ENCODE assay signal across 8 mouse cellular contexts in the genomic region with DNA sequence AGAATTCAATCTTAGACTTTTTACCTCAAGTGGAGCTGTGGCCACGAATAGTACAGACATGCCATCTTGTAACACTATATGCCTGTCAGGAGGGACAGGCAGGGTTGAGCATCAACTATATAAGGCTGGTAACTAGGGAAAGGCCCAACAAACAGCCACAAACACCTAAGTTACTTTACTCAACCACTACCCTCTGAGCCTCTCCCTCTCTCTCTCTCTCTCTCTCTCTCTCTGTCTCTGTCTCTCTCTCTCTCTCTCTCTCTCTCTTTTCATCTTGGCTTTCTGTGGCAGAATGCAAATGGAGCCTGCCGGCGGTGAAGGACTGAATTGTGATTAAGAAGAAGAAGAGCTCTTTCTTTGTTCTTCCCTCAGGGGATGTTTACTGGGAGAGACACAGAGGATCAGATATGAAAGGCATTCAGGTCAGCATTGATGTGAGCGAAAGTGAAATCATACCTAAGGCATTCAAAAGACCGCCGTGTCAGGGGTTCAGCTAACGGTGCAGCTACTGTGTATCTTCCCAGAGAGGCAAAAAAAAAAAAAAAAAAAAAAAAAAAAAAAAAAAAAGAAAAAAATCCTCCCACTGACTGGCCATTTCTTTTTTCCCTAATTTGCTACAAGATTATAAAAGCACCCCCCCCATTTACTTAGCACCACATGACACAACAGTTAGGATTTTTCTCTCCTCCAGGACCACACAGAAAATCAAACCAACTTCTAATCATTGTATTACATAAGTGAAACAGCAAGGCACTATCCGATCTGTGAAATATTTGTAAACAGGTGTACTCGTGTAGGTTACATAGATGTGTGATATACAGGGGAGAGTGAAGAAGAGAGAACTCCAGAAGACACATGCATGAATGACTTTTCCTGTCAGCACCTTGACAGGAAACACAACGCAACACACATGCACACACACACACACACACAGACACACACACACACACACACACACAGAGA. TPM values are rescaled to one million over a fixed set of nuclear protein-coding genes. Genes with fewer than 3 reads are reported as not detected.
DNase-seq lines count a peak whose midpoint lies in the region; ATAC-seq and TF ChIP-seq lines count a peak whose summit lies in the region.

No protein-coding gene starts in this region.

- H3K79me2 ChIP-seq in liver, adult 2 months (ENCODE audit: control insufficient read depth, insufficient read depth, low read length) = no peaks in the 10 kb centered on the region; the same call in 1 of the 2 replicates

- peaks cover 1% of the 10 kb centered on the region; the same call in 1 of the 2 replicates for H3K27me3 ChIP-seq in liver, adult 2 months (ENCODE audit: control insufficient read depth, insufficient read depth, low read length)
- 0 out of 2 replicates have a peak, but pooled peaks cover 2% of the 10 kb centered on the region for H3K27me3 ChIP-seq in liver, postnatal 0 days (ENCODE audit: insufficient read depth, low read length)
- peaks cover 9% of the 10 kb centered on the region; the same call in 1 of the 2 replicates for H3K27me3 ChIP-seq in embryonic facial prominence, embryonic 14.5 days (replicated peaks; ENCODE audit: control insufficient read depth, insufficient read depth, low read length)
- H3K27me3 ChIP-seq in intestine, embryonic 14.5 days (replicated peaks; ENCODE audit: control insufficient read depth, insufficient read depth, low read length) = peaks cover 11% of the 10 kb centered on the region

- no peaks in the 10 kb centered on the region; the same call in 1 of the 2 replicates for H3K4me1 ChIP-seq in liver, adult 2 months (ENCODE audit: control insufficient read depth, insufficient read depth, low read length)
- peaks cover 26% of the 10 kb centered on the region for H3K4me1 ChIP-seq in liver, postnatal 0 days (ENCODE audit: insufficient read depth)
- peaks cover 31% of the 10 kb centered on the region for H3K4me1 ChIP-seq in embryonic facial prominence, embryonic 14.5 days (ENCODE audit: control insufficient read depth, insufficient read depth, low read length)
- H3K4me1 ChIP-seq in intestine, embryonic 14.5 days (replicated peaks; ENCODE audit: control insufficient read depth, insufficient read depth, low read length) = peaks cover 5% of the 10 kb centered on the region; the same call in 1 of the 2 replicates

- 25% methylated on average over 10 of the region's 10 CpGs for WGBS in liver, adult 2 months
- WGBS in liver, postnatal 0 days (ENCODE audit: insufficient replicate concordance) = 44% methylated on average over 10 of the region's 10 CpGs
- WGBS in embryonic facial prominence, embryonic 14.5 days = 23% methylated on average over 10 of the region's 10 CpGs
- WGBS in intestine, embryonic 14.5 days = 36% methylated on average over 10 of the region's 10 CpGs

- no peak for TF ChIP-seq EP300 in liver, postnatal 0 days (IDR thresholded peaks at IDR 0.05; ENCODE audit: low read depth)

- no peak for TF ChIP-seq CTCF in liver, adult 2 months (IDR thresholded peaks at IDR 0.05; ENCODE audit: low read depth, low read length)
- TF ChIP-seq CTCF in liver, postnatal 0 days (IDR thresholded peaks at IDR 0.05; ENCODE audit: low read depth) = no peak

- H3K9me3 ChIP-seq in liver, postnatal 0 days (ENCODE audit: low read length) = no peaks in the 10 kb centered on the region
- no peaks in the 10 kb centered on the region for H3K9me3 ChIP-seq in embryonic facial prominence, embryonic 14.5 days (ENCODE audit: control insufficient read depth, low read length)
- H3K9me3 ChIP-seq in intestine, embryonic 14.5 days (ENCODE audit: control insufficient read depth, low read length) = no peaks in the 10 kb centered on the region

- peak overlapping the region; percentile 24; the same call in 1 of the 2 replicates for H3K27ac ChIP-seq in liver, adult 2 months (replicated peaks; ENCODE audit: insufficient read depth, low read depth, low read length)
- H3K27ac ChIP-seq in liver, postnatal 0 days (ENCODE audit: low read depth) = no peak overlapping the region
- 0 out of 2 replicates have a peak overlapping the region, but pooled peaks have one; percentile 23 for H3K27ac ChIP-seq in embryonic facial prominence, embryonic 14.5 days (replicated peaks; ENCODE audit: low read depth, low read length)
- no peak overlapping the region for H3K27ac ChIP-seq in intestine, embryonic 14.5 days (ENCODE audit: low read depth)

- no peak for DNase-seq in liver, adult 2 months (ENCODE audit: extremely low read depth, low read depth, low spot score)
- no peak for DNase-seq in liver, postnatal 0 days
- DNase-seq in embryonic facial prominence, embryonic 14.5 days (ENCODE audit: low spot score) = peak; percentile 46
- DNase-seq in intestine, embryonic 14.5 days (ENCODE audit: low spot score) = peak; percentile 53
- DNase-seq in retina, postnatal 1 day = peak; percentile 85
- DNase-seq in spleen, adult 12 weeks (ENCODE audit: low spot score) = no peak
- no peak for DNase-seq in kidney, postnatal 36 days

- H3K4me2 ChIP-seq in liver, postnatal 0 days (ENCODE audit: low read depth, low read length) = no peak overlapping the region
- peak overlapping the region; percentile 75 for H3K4me2 ChIP-seq in embryonic facial prominence, embryonic 14.5 days (ENCODE audit: low read depth, low read length)
- peak overlapping the region; percentile 15 for H3K4me2 ChIP-seq in intestine, embryonic 14.5 days (ENCODE audit: low read length)

- H3K9ac ChIP-seq in liver, adult 2 months (ENCODE audit: low read depth, low read length) = 0 out of 2 replicates have a peak overlapping the region, but pooled peaks have one; percentile 23
- no peak overlapping the region for H3K9ac ChIP-seq in liver, postnatal 0 days (replicated peaks)
- H3K9ac ChIP-seq in embryonic facial prominence, embryonic 14.5 days (ENCODE audit: low read depth, low read length) = peak overlapping the region; percentile 32; the same call in 1 of the 2 replicates
- no peak overlapping the region for H3K9ac ChIP-seq in intestine, embryonic 14.5 days (ENCODE audit: low read length)

- no peak for TF ChIP-seq POLR2A in liver, adult 2 months (IDR thresholded peaks at IDR 0.05; ENCODE audit: extremely low read depth, insufficient read depth, low read length)

- H3K36me3 ChIP-seq in liver, adult 2 months (ENCODE audit: control insufficient read depth, insufficient read depth, low read length) = peaks cover 2% of the 10 kb centered on the region; the same call in 1 of the 2 replicates
- peaks cover 16% of the 10 kb centered on the region; the same call in 1 of the 2 replicates for H3K36me3 ChIP-seq in liver, postnatal 0 days (replicated peaks; ENCODE audit: insufficient read depth, low read length)
- 0 out of 2 replicates have a peak, but pooled peaks cover 15% of the 10 kb centered on the region for H3K36me3 ChIP-seq in embryonic facial prominence, embryonic 14.5 days (ENCODE audit: control insufficient read depth, insufficient read depth, low read length)
- H3K36me3 ChIP-seq in intestine, embryonic 14.5 days (ENCODE audit: control insufficient read depth, insufficient read depth, low read length) = peaks cover 11% of the 10 kb centered on the region; the same call in 1 of the 2 replicates

- no peak overlapping the region for H3K4me3 ChIP-seq in liver, adult 2 months (ENCODE audit: insufficient read depth, low read depth, low read length)
- H3K4me3 ChIP-seq in liver, postnatal 0 days (ENCODE audit: low read depth, low read length) = no peak overlapping the region
- no peak overlapping the region; the same call in 1 of the 2 replicates for H3K4me3 ChIP-seq in embryonic facial prominence, embryonic 14.5 days (ENCODE audit: low read depth, low read length)
- H3K4me3 ChIP-seq in intestine, embryonic 14.5 days (ENCODE audit: low read depth, low read length) = no peak overlapping the region

- ATAC-seq in liver, postnatal 0 days = no peak
- no peak for ATAC-seq in embryonic facial prominence, embryonic 14.5 days (ENCODE audit: low read depth)
- ATAC-seq in intestine, embryonic 14.5 days (replicated peaks; ENCODE audit: low FRiP score, low TSS enrichment, low read depth) = no peak
- no peak for ATAC-seq in granulocyte monocyte progenitor cell, adult 5-6 weeks (replicated peaks; ENCODE audit: poor library complexity, severe bottlenecking)

RNA-seq across cellular contexts. Expression of gene Zeb2, which starts 13.9 kb away (rescaled TPM):
- total RNA-seq in liver, adult 2 months (2014; rRNA removed) = 15.5 and 16.8 TPM in 2 replicates
- polyA plus RNA-seq in liver, adult 2 months (2012; rRNA removed) = 1.7 and 4.9 TPM in 2 replicates
- 8.1 and 8.8 TPM in 2 replicates for polyA plus RNA-seq in liver, postnatal 0 days (2015; fragmentation: Nextera tagmentation; extraction: Ambion mirVana)
- polyA plus RNA-seq in embryonic facial prominence, embryonic 14.5 days (2014; fragmentation: Nextera tagmentation; extraction: Ambion mirVana) = 49.0 and 49.5 TPM in 2 replicates
- 44.5 and 49.2 TPM in 2 replicates for polyA plus RNA-seq in intestine, embryonic 14.5 days (2014; fragmentation: Nextera tagmentation; extraction: Ambion mirVana)
- 286 and 309 TPM in 2 replicates for total RNA-seq in granulocyte monocyte progenitor cell, adult 5-6 weeks (2014; fragmentation: Nextera tagmentation)
- total RNA-seq in granulocyte monocyte progenitor cell, adult 5-6 weeks (2017) = 167 and 168 TPM in 2 replicates

Comparison
In these comparisons a context has a peak if more than half of its experiments do, and no peak if none do; other contexts are left out.
1. H3K27ac ChIP-seq: peak in liver, adult 2 months (single experiment) and embryonic facial prominence, embryonic 14.5 days (single experiment); none in liver, postnatal 0 days (single experiment) and intestine, embryonic 14.5 days (single experiment).
2. H3K9ac ChIP-seq: peak in liver, adult 2 months (single experiment) and embryonic facial prominence, embryonic 14.5 days (single experiment); none in liver, postnatal 0 days (single experiment) and intestine, embryonic 14.5 days (single experiment).
3. DNase-seq: peak in embryonic facial prominence, embryonic 14.5 days (single experiment), intestine, embryonic 14.5 days (single experiment) and retina, postnatal 1 day (single experiment); none in liver, adult 2 months (single experiment), liver, postnatal 0 days (single experiment), spleen, adult 12 weeks (single experiment) and kidney, postnatal 36 days (0 of 2).